Mouse (Mus musculus): ENCODE results near the gene Susd2. TPM values are rescaled to one million over a fixed set of nuclear protein-coding genes. Genes with fewer than 3 reads are reported as not detected.
A peak's percentile ranks its signal among the peaks of the same experiment; 100 is the strongest.

Susd2 gene
- polyA plus RNA-seq (2015; fragmentation: Nextera tagmentation; extraction: Ambion mirVana): 3.8 and 4.0 TPM in 2 replicates

GRCm38 (mm10) chr10:75643741-75644343 lies at the start of gene Susd2:
TSS of gene Susd2 (minus strand) at chr10:75644008.
- 3% methylated on average over 11 of the region's 11 CpGs for WGBS
- 0 out of 2 replicates have a peak within 1 kb of the TSS, but pooled peaks have one; percentile 20 for H3K9ac ChIP-seq
- no peaks in the 10 kb centered on the region for H3K9me3 ChIP-seq
- H3K27me3 ChIP-seq: no peaks in the 10 kb centered on the region
- no peak within 1 kb of the TSS for H3K4me3 ChIP-seq
- peak within 1 kb of the TSS; percentile 29 for H3K4me2 ChIP-seq
- H3K4me1 ChIP-seq (replicated peaks): peaks cover 20% of the 10 kb centered on the region
- H3K27ac ChIP-seq: peak within 1 kb of the TSS; percentile 55
- peak; percentile 52 for ATAC-seq (ENCODE audit: low FRiP score)
- H3K36me3 ChIP-seq: peaks cover 37% of the 10 kb centered on the region

GRCm38 (mm10) chr10:75688598-75688997 lies 44.8 kb upstream of the Susd2 start:
- H3K4me1 ChIP-seq (replicated peaks): peaks cover 21% of the 10 kb centered on the region

GRCm38 (mm10) chr10:75686724-75687123 lies 42.9 kb upstream of the Susd2 start:
- H3K4me2 ChIP-seq: no peak overlapping the region
- no peak overlapping the region for H3K4me3 ChIP-seq
- H3K27me3 ChIP-seq: no peaks in the 10 kb centered on the region
- no peak for ATAC-seq (ENCODE audit: low FRiP score)
- WGBS: 88% methylated on average over 4 of the region's 4 CpGs
- no peaks in the 10 kb centered on the region for H3K9me3 ChIP-seq
- peaks cover 22% of the 10 kb centered on the region for H3K4me1 ChIP-seq (replicated peaks)
- H3K36me3 ChIP-seq: peaks cover 54% of the 10 kb centered on the region
- H3K27ac ChIP-seq: no peak overlapping the region
- H3K9ac ChIP-seq: no peak overlapping the region

More at GRCm38 (mm10) chr10:75688598-75688997, 44.8 kb upstream of the Susd2 start:
- H3K27me3 ChIP-seq: no peaks in the 10 kb centered on the region
- no peak overlapping the region for H3K9ac ChIP-seq
- no peak for ATAC-seq (ENCODE audit: low FRiP score)
- no peak overlapping the region for H3K4me2 ChIP-seq
- no peak overlapping the region for H3K4me3 ChIP-seq
- peaks cover 61% of the 10 kb centered on the region for H3K36me3 ChIP-seq
- 89% methylated on average over 2 of the region's 2 CpGs for WGBS
- H3K27ac ChIP-seq: no peak overlapping the region
- H3K9me3 ChIP-seq: no peaks in the 10 kb centered on the region

GRCm38 (mm10) chr10:75684035-75685004 lies 40.5 kb upstream of the Susd2 start:
- H3K4me3 ChIP-seq: no peak overlapping the region
- H3K27me3 ChIP-seq: no peaks in the 10 kb centered on the region
- peaks cover 22% of the 10 kb centered on the region for H3K4me1 ChIP-seq (replicated peaks)
- H3K27ac ChIP-seq: peak overlapping the region; percentile 84
- 46% methylated on average over 12 of the region's 12 CpGs for WGBS
- no peaks in the 10 kb centered on the region for H3K9me3 ChIP-seq
- peak; percentile 92 for ATAC-seq (ENCODE audit: low FRiP score)
- 0 out of 2 replicates have a peak overlapping the region, but pooled peaks have one; percentile 26 for H3K9ac ChIP-seq
- 0 out of 2 replicates have a peak overlapping the region, but pooled peaks have one; percentile 13 for H3K4me2 ChIP-seq
- peaks cover 57% of the 10 kb centered on the region for H3K36me3 ChIP-seq

- Histone ChIP-seq H3K9me3 (no peaks in the 10 kb centered on the region), H3K4me3 (no peak overlapping the region), H3K4me1 (replicated peaks) (peaks cover 22% of the 10 kb centered on the region), H3K27me3 (no peaks in the 10 kb centered on the region), H3K27ac (no peak overlapping the region), H3K9ac (no peak overlapping the region), H3K4me2 (no peak overlapping the region), H3K36me3 (peaks cover 62% of the 10 kb centered on the region)
- no peak for ATAC-seq (ENCODE audit: low FRiP score)
- WGBS: 91% methylated on average over 10 of the region's 10 CpGs
Observed at GRCm38 (mm10) chr10:75680574-75681001, 36.8 kb upstream of the Susd2 start.

- Histone ChIP-seq H3K36me3 (peaks cover 75% of the 10 kb centered on the region), H3K9me3 (no peaks in the 10 kb centered on the region), H3K4me2 (no peak overlapping the region), H3K27me3 (no peaks in the 10 kb centered on the region), H3K4me1 (replicated peaks) (peaks cover 11% of the 10 kb centered on the region), H3K27ac (no peak overlapping the region), H3K9ac (no peak overlapping the region), H3K4me3 (no peak overlapping the region)
- ATAC-seq (ENCODE audit: low FRiP score): no peak
- 78% methylated on average over 6 of the region's 6 CpGs for WGBS
Observed at GRCm38 (mm10) chr10:75679204-75679603, 35.4 kb upstream of the Susd2 start.

- WGBS: 92% methylated on average over 5 of the region's 5 CpGs
- H3K36me3 ChIP-seq: peaks cover 80% of the 10 kb centered on the region
- H3K4me1 ChIP-seq (replicated peaks): no peaks in the 10 kb centered on the region
Observed at GRCm38 (mm10) chr10:75677989-75678388, 34.2 kb upstream of the Susd2 start.

GRCm38 (mm10) chr10:75677571-75677970 lies 33.8 kb upstream of the Susd2 start:
- ATAC-seq (ENCODE audit: low FRiP score): no peak
- no peaks in the 10 kb centered on the region for H3K4me1 ChIP-seq (replicated peaks)
- H3K27ac ChIP-seq: no peak overlapping the region
- no peaks in the 10 kb centered on the region for H3K9me3 ChIP-seq
- no peak overlapping the region for H3K4me3 ChIP-seq
- peaks cover 75% of the 10 kb centered on the region for H3K36me3 ChIP-seq
- WGBS: 90% methylated on average over 2 of the region's 2 CpGs
- no peak overlapping the region for H3K4me2 ChIP-seq
- H3K9ac ChIP-seq: no peak overlapping the region
- no peaks in the 10 kb centered on the region for H3K27me3 ChIP-seq

More at GRCm38 (mm10) chr10:75677989-75678388, 34.2 kb upstream of the Susd2 start:
- H3K4me3 ChIP-seq: no peak overlapping the region
- no peaks in the 10 kb centered on the region for H3K9me3 ChIP-seq
- H3K27me3 ChIP-seq: no peaks in the 10 kb centered on the region
- no peak for ATAC-seq (ENCODE audit: low FRiP score)
- no peak overlapping the region for H3K4me2 ChIP-seq
- H3K27ac ChIP-seq: no peak overlapping the region
- H3K9ac ChIP-seq: no peak overlapping the region

- Histone ChIP-seq H3K9ac (no peak overlapping the region), H3K4me1 (replicated peaks) (no peaks in the 10 kb centered on the region), H3K36me3 (peaks cover 74% of the 10 kb centered on the region), H3K27me3 (no peaks in the 10 kb centered on the region), H3K9me3 (no peaks in the 10 kb centered on the region), H3K4me3 (no peak overlapping the region), H3K27ac (no peak overlapping the region), H3K4me2 (no peak overlapping the region)
- ATAC-seq (ENCODE audit: low FRiP score): no peak
- 81% methylated on average over 7 of the region's 7 CpGs for WGBS
Observed at GRCm38 (mm10) chr10:75676819-75677565, 33.2 kb upstream of the Susd2 start.

- WGBS: 93% methylated on average over 2 of the region's 2 CpGs
Observed at GRCm38 (mm10) chr10:75676286-75676685, 32.5 kb upstream of the Susd2 start.

GRCm38 (mm10) chr10:75675594-75675993 lies 31.8 kb upstream of the Susd2 start:
- WGBS: 81% methylated on average over 8 of the region's 8 CpGs
- ATAC-seq (ENCODE audit: low FRiP score): no peak

More at GRCm38 (mm10) chr10:75676286-75676685, 32.5 kb upstream of the Susd2 start:
- no peaks in the 10 kb centered on the region for H3K4me1 ChIP-seq (replicated peaks)
- H3K4me2 ChIP-seq: no peak overlapping the region
- no peaks in the 10 kb centered on the region for H3K27me3 ChIP-seq
- no peaks in the 10 kb centered on the region for H3K9me3 ChIP-seq
- no peak overlapping the region for H3K4me3 ChIP-seq
- H3K36me3 ChIP-seq: peaks cover 69% of the 10 kb centered on the region
- H3K27ac ChIP-seq: 0 out of 2 replicates have a peak overlapping the region, but pooled peaks have one; percentile 8
- ATAC-seq (ENCODE audit: low FRiP score): no peak
- H3K9ac ChIP-seq: no peak overlapping the region

More at GRCm38 (mm10) chr10:75675594-75675993, 31.8 kb upstream of the Susd2 start:
- no peaks in the 10 kb centered on the region for H3K9me3 ChIP-seq
- no peak overlapping the region for H3K4me3 ChIP-seq
- H3K4me2 ChIP-seq: no peak overlapping the region
- peaks cover 69% of the 10 kb centered on the region for H3K36me3 ChIP-seq
- H3K9ac ChIP-seq: no peak overlapping the region
- no peak overlapping the region for H3K27ac ChIP-seq
- 0 out of 2 replicates have a peak, but pooled peaks cover under 1% of the 10 kb centered on the region for H3K27me3 ChIP-seq
- no peaks in the 10 kb centered on the region for H3K4me1 ChIP-seq (replicated peaks)
